Mouse (Mus musculus) testis, adult 2 months (tissue): ENCODE measurements around the gene Hsf4. TPM values are rescaled to one million over a fixed set of nuclear protein-coding genes. Genes with fewer than 3 reads are reported as not detected.

Experiments used
- H3K27ac ChIP-seq: fragments of 200-500 bp; 2 replicates; pipeline ENCODE4 v1.5.1; 2012; ENCODE audit warnings: low read depth, low read length; ENCODE audit not compliant: control insufficient read depth, insufficient read depth
- H3K27me3 ChIP-seq: fragments of 200-500 bp; 2 replicates; pipeline ENCODE4 v1.6.1; 2012; ENCODE audit warnings: mild to moderate bottlenecking, low read length, moderate library complexity; ENCODE audit not compliant: control insufficient read depth, insufficient read depth
- H3K36me3 ChIP-seq: fragments of 200-500 bp; 2 replicates; pipeline ENCODE4 v1.6.1; 2012; ENCODE audit warnings: mild to moderate bottlenecking, low read length; ENCODE audit not compliant: control insufficient read depth, insufficient read depth
- H3K4me1 ChIP-seq: fragments of 200-500 bp; 2 replicates; pipeline ENCODE4 v1.6.1; 2012; ENCODE audit warnings: low read length; ENCODE audit not compliant: control insufficient read depth, insufficient read depth
- H3K4me3 ChIP-seq: fragments of 200-500 bp; 2 replicates; pipeline ENCODE4 v1.5.1; 2012; ENCODE audit warnings: low read depth, mild to moderate bottlenecking, low read length, moderate library complexity, mixed read lengths; ENCODE audit not compliant: control insufficient read depth
- CTCF ChIP-seq: fragments of 200-500 bp; IDR thresholded peaks from 2 replicates; pipeline ENCODE4 v1.5.1; 2012; ENCODE audit warnings: low read depth, mild to moderate bottlenecking, inconsistent platforms, low read length, moderate library complexity; ENCODE audit not compliant: control insufficient read depth, insufficient read depth, insufficient replicate concordance
- POLR2A ChIP-seq: fragments of 200-500 bp; IDR thresholded peaks from 2 replicates; pipeline ENCODE4 v1.6.1; 2012; ENCODE audit warnings: low read depth, mild to moderate bottlenecking, inconsistent platforms, low read length, moderate library complexity; ENCODE audit not compliant: control insufficient read depth
- polyA plus RNA-seq: library from polyadenylated mRNA; depleted of rRNA; stranded (reverse); fragments of >200 nt; gene quantifications from 2 replicates; pipeline ENCODE4 v1.2.3, GENCODE M21; 2012

Hsf4 gene
- polyA plus RNA-seq, 1 experiment, result 0.09 TPM

- Histone ChIP-seq H3K27ac (no peak overlapping the region), H3K27me3 (no peaks in the 10 kb centered on the region), H3K4me1 (peaks cover 14% of the 10 kb centered on the region), H3K4me3 (no peak overlapping the region), H3K36me3 (no peaks in the 10 kb centered on the region)
- TF ChIP-seq POLR2A (no peak), CTCF (no peak)
Observed at GRCm38 (mm10) chr8:105261326-105261980, 8.1 kb upstream of the Hsf4 start.

GRCm38 (mm10) chr8:105263244-105263912 is 6.2 kb upstream of the Hsf4 start:
- Histone ChIP-seq H3K4me1 (peaks cover 18% of the 10 kb centered on the region), H3K36me3 (no peaks in the 10 kb centered on the region), H3K27me3 (no peaks in the 10 kb centered on the region), H3K4me3 (no peak overlapping the region), H3K27ac (no peak overlapping the region)
- TF ChIP-seq POLR2A (no peak), CTCF (no peak)

- peaks cover 22% of the 10 kb centered on the region for H3K4me1 ChIP-seq
- no peak within 1 kb of the TSS for H3K27ac ChIP-seq
- H3K27me3 ChIP-seq, result no peaks in the 10 kb centered on the region
- TF ChIP-seq POLR2A (no peak), CTCF (no peak)
- H3K36me3 ChIP-seq, result no peaks in the 10 kb centered on the region
- H3K4me3 ChIP-seq, result peak within 1 kb of the TSS; percentile 82
Observed at GRCm38 (mm10) chr8:105264024-105264982, 5.3 kb upstream of the Hsf4 start, which contains the start of the genes Tradd and Fbxl8. Gene Tradd, minus strand, starts transcription at chr8:105264609. Gene Fbxl8, plus strand, starts transcription at chr8:105264648.

- peak overlapping the region; percentile 6; the same call in 1 of the 2 replicates for H3K4me3 ChIP-seq
- TF ChIP-seq CTCF, result no peak
- H3K27ac ChIP-seq, result no peak overlapping the region
- H3K27me3 ChIP-seq, result no peaks in the 10 kb centered on the region
- H3K4me1 ChIP-seq, result peaks cover 27% of the 10 kb centered on the region
- no peaks in the 10 kb centered on the region for H3K36me3 ChIP-seq
Observed at GRCm38 (mm10) chr8:105265128-105265527, 4.5 kb upstream of the Hsf4 start.

GRCm38 (mm10) chr8:105266775-105267174 is 2.8 kb upstream of the Hsf4 start:
- TF ChIP-seq POLR2A (no peak), CTCF (no peak)
- Histone ChIP-seq H3K27ac (no peak overlapping the region), H3K27me3 (no peaks in the 10 kb centered on the region), H3K4me1 (peaks cover 34% of the 10 kb centered on the region), H3K4me3 (no peak overlapping the region), H3K36me3 (no peaks in the 10 kb centered on the region)

GRCm38 (mm10) chr8:105268342-105269074 is 1.1 kb upstream of the Hsf4 start:
- H3K27ac ChIP-seq, result no peak overlapping the region
- H3K4me3 ChIP-seq, result peak overlapping the region; percentile 49
- no peaks in the 10 kb centered on the region for H3K36me3 ChIP-seq
- H3K27me3 ChIP-seq, result no peaks in the 10 kb centered on the region
- TF ChIP-seq CTCF, result no peak
- peaks cover 34% of the 10 kb centered on the region for H3K4me1 ChIP-seq
